ENCODE assay signal across 9 mouse cellular contexts in genomic region chr1:67640353-67640752, GRCm38 (mm10).
DNase-seq lines count a peak whose midpoint lies in the region; ATAC-seq and TF ChIP-seq lines count a peak whose summit lies in the region.
"Had no signal": no experiment of that assay in that cellular context is flagged by ENCODE, and none has a peak within 500 bp of the region (broad histone marks: within the 10 kb centered on the region; RNA-seq: fewer than 3 reads in every experiment).

No protein-coding gene starts in this region.

- H3K4me3 ChIP-seq in hindbrain, embryonic 11.5 days (ENCODE audit: low read depth, low read length), result no peak overlapping the region
- H3K4me3 ChIP-seq in hindbrain, embryonic 10.5 days, result no peak overlapping the region
- no peak overlapping the region for H3K4me3 ChIP-seq in E14TG2a.4 (replicated peaks; ENCODE audit: low read length)
- no peak overlapping the region for H3K4me3 ChIP-seq in intestine, embryonic 16.5 days (ENCODE audit: low read length)
- H3K4me3 ChIP-seq in stomach, embryonic 16.5 days (replicated peaks; ENCODE audit: low read length), result no peak overlapping the region
- H3K4me3 ChIP-seq: megakaryocyte, embryonic 14.5 days had no signal

- no peak overlapping the region for H3K4me2 ChIP-seq in hindbrain, embryonic 11.5 days (replicated peaks; ENCODE audit: low read depth, low read length)
- no peak overlapping the region for H3K4me2 ChIP-seq in intestine, embryonic 16.5 days (ENCODE audit: low read depth, low read length)
- H3K4me2 ChIP-seq in stomach, embryonic 16.5 days (ENCODE audit: low read depth, low read length), result no peak overlapping the region

- no peaks in the 10 kb centered on the region for H3K9me3 ChIP-seq in hindbrain, embryonic 11.5 days (ENCODE audit: control insufficient read depth, low read length)
- H3K9me3 ChIP-seq in hindbrain, embryonic 10.5 days, result no peaks in the 10 kb centered on the region
- no peaks in the 10 kb centered on the region for H3K9me3 ChIP-seq in E14TG2a.4 (ENCODE audit: low read length)
- no peaks in the 10 kb centered on the region for H3K9me3 ChIP-seq in intestine, embryonic 16.5 days (ENCODE audit: control insufficient read depth, low read length)
- no peaks in the 10 kb centered on the region for H3K9me3 ChIP-seq in stomach, embryonic 16.5 days (replicated peaks; ENCODE audit: control insufficient read depth, low read length)
- H3K9me3 ChIP-seq: megakaryocyte, embryonic 14.5 days had no signal

- no peak overlapping the region for H3K9ac ChIP-seq in hindbrain, embryonic 11.5 days (ENCODE audit: low read depth, low read length)
- H3K9ac ChIP-seq in intestine, embryonic 16.5 days (ENCODE audit: low read depth, low read length), result no peak overlapping the region
- H3K9ac ChIP-seq in stomach, embryonic 16.5 days (ENCODE audit: low read length), result no peak overlapping the region

- peak; percentile 82 for ATAC-seq in hindbrain, embryonic 11.5 days (ENCODE audit: low FRiP score)
- peak; percentile 48; the same call in 1 of the 2 replicates for ATAC-seq in intestine, embryonic 16.5 days
- ATAC-seq in stomach, embryonic 16.5 days (ENCODE audit: insufficient read depth, low FRiP score), result 0 out of 2 replicates have a peak, but pooled peaks have one; percentile 62
- ATAC-seq in monocyte, adult 5-6 weeks (replicated peaks; ENCODE audit: insufficient number of reproducible peaks, low FRiP score, low TSS enrichment, poor library complexity, severe bottlenecking), result no peak

- peak; percentile 73 for DNase-seq in hindbrain, embryonic 11.5 days (ENCODE audit: low spot score)
- no peak for DNase-seq in hindbrain, embryonic 10.5 days (ENCODE audit: low spot score)
- peak; percentile 4 for DNase-seq in c-Kit-positive CD71-positive TER-119-negative erythroid progenitor cells, embryonic 14.5 days (ENCODE audit: low read depth)
- no peak for DNase-seq in thymus, postnatal 4 days

- peak; percentile 38 for TF ChIP-seq CTCF in E14TG2a.4 (conservative IDR thresholded peaks at IDR 0.05; ENCODE audit: low read length)

- H3K4me1 ChIP-seq in hindbrain, embryonic 11.5 days (replicated peaks; ENCODE audit: control insufficient read depth, insufficient read depth, low read length), result no peaks in the 10 kb centered on the region
- no peaks in the 10 kb centered on the region for H3K4me1 ChIP-seq in hindbrain, embryonic 10.5 days (replicated peaks)
- H3K4me1 ChIP-seq in E14TG2a.4 (replicated peaks; ENCODE audit: low read depth, low read length), result no peaks in the 10 kb centered on the region
- H3K4me1 ChIP-seq in intestine, embryonic 16.5 days (ENCODE audit: control insufficient read depth, insufficient read depth, low read length), result no peaks in the 10 kb centered on the region
- no peaks in the 10 kb centered on the region for H3K4me1 ChIP-seq in stomach, embryonic 16.5 days (ENCODE audit: control insufficient read depth, insufficient read depth, low read length)
- H3K4me1 ChIP-seq: megakaryocyte, embryonic 14.5 days had no signal

- H3K36me3 ChIP-seq in hindbrain, embryonic 11.5 days (ENCODE audit: control insufficient read depth, insufficient read depth, low read length), result no peaks in the 10 kb centered on the region
- H3K36me3 ChIP-seq in hindbrain, embryonic 10.5 days, result no peaks in the 10 kb centered on the region
- H3K36me3 ChIP-seq in E14TG2a.4 (ENCODE audit: insufficient read depth, low read length), result no peaks in the 10 kb centered on the region
- no peaks in the 10 kb centered on the region for H3K36me3 ChIP-seq in intestine, embryonic 16.5 days (ENCODE audit: control insufficient read depth, insufficient read depth, low read length)
- H3K36me3 ChIP-seq in stomach, embryonic 16.5 days (ENCODE audit: control insufficient read depth, insufficient read depth, low read length), result no peaks in the 10 kb centered on the region

- H3K27ac ChIP-seq in hindbrain, embryonic 11.5 days (ENCODE audit: low read depth, low read length), result no peak overlapping the region
- no peak overlapping the region for H3K27ac ChIP-seq in hindbrain, embryonic 10.5 days
- no peak overlapping the region for H3K27ac ChIP-seq in intestine, embryonic 16.5 days (ENCODE audit: low read length)
- no peak overlapping the region for H3K27ac ChIP-seq in stomach, embryonic 16.5 days (ENCODE audit: low read length)

- H3K27me3 ChIP-seq in hindbrain, embryonic 11.5 days (ENCODE audit: control insufficient read depth, insufficient read depth, low read length), result no peaks in the 10 kb centered on the region
- H3K27me3 ChIP-seq in hindbrain, embryonic 10.5 days (ENCODE audit: insufficient read depth, poor library complexity, severe bottlenecking), result no peaks in the 10 kb centered on the region
- no peaks in the 10 kb centered on the region for H3K27me3 ChIP-seq in E14TG2a.4 (ENCODE audit: insufficient read depth, low read length)
- H3K27me3 ChIP-seq in intestine, embryonic 16.5 days (replicated peaks; ENCODE audit: control insufficient read depth, insufficient read depth, low read length), result no peaks in the 10 kb centered on the region
- H3K27me3 ChIP-seq in stomach, embryonic 16.5 days (ENCODE audit: control insufficient read depth, insufficient read depth, low read length), result no peaks in the 10 kb centered on the region
- H3K27me3 ChIP-seq: megakaryocyte, embryonic 14.5 days had no signal

- WGBS in hindbrain, embryonic 11.5 days, result 26% methylated on average over 9 of the region's 9 CpGs
- WGBS in hindbrain, embryonic 10.5 days, result 29% methylated on average over 9 of the region's 9 CpGs
- WGBS in intestine, embryonic 16.5 days, result 20% methylated on average over 9 of the region's 9 CpGs
- WGBS in stomach, embryonic 16.5 days, result 15% methylated on average over 9 of the region's 9 CpGs

Comparison
In these comparisons a context has a peak if more than half of its experiments do, and no peak if none do; other contexts are left out.
1. DNase-seq: peak in hindbrain, embryonic 11.5 days (single experiment) and c-Kit-positive CD71-positive TER-119-negative erythroid progenitor cells, embryonic 14.5 days (single experiment); none in hindbrain, embryonic 10.5 days (single experiment) and thymus, postnatal 4 days (single experiment).